Mouse (Mus musculus) erythroblast, embryonic 14.5 days (primary cell): ENCODE measurements around the gene Tecpr2.

Experiments used
- GATA1 ChIP-seq: IDR thresholded peaks from 2 replicates; pipeline ENCODE4 v1.6.1; 2012; ENCODE audit warnings: low read length, inconsistent platforms, mixed read lengths
- TAL1 ChIP-seq: IDR thresholded peaks from 3 replicates; pipeline ENCODE4 v1.6.1; 2012; ENCODE audit warnings: low read length, inconsistent platforms, mixed read lengths

GRCm38 (mm10) chr12:110949410-110949809, 60.3 kb downstream of the Tecpr2 start:
- TF ChIP-seq GATA1 (no peak), TAL1 (no peak)
